Mouse (Mus musculus): ENCODE measurements around the gene Armc5.

Gene Armc5

DNA sequence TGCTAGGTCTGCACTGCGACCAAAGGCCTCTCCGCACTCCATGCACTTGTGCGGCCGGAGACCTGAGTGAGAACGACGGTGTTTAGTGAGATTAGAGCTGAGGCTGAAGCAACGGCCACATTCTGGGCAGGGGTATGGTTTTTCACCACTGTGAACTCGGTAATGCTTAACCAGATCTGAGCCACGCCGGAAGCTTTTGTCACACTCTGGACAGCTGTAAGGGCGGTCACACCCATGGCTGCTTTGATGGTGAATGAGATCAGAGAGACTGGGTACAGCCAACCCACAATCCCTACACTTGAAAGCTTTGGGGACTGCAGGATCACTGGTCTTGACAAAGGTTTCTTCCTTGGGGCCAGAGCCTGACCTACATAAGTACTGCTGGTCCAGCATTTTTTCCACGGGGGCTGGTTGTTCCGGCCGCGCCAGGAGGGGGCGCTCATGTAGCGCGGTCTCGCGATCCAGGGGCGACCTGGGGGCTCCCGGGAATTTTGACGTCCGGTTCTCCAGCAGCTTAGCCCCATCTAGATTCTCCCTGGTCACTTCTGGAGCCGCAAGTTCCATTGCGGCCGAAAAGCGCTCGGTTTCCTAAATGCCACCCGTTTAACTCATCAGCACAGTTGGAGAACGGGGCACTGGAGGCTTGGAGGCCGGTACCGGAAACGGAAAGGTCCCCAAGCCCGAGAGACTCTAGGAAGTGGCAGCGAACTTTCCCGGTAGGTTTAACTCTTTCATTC is at the start of gene Armc5:
Armc5 (plus strand) TSS at position 487 of the 737 bp plus-strand sequence.
- peak; percentile 84 for DNase-seq (ENCODE audit: low spot score)

- no peak for DNase-seq (ENCODE audit: low spot score)
Measured at GRCm38 (mm10) chr7:128201607-128202006, 35.5 kb upstream of the Armc5 start.

DNA sequence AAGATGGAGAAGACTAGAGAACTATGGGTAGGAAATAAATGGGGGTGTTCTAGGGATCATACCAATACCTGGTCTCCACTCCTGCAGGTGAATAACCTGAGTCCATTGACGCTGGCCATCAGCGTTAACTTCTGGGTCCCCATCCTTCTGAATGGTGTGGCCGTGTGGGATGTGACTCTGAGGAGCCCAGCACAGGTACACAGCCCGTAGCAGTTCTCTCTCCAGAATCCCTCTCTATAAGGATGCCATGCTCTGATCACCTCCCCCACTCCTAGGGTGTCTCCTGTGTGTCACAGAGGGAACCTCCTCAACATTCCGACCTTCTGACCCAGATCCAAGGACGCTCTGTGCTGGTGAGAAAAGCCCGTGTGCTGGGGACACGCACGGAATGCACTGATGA is 34.1 kb upstream of the Armc5 start:
- DNase-seq (ENCODE audit: low spot score), result no peak

GRCm38 (mm10) chr7:128204179-128204578 is 33.0 kb upstream of the Armc5 start:
- DNase-seq (ENCODE audit: low spot score), result no peak

DNA sequence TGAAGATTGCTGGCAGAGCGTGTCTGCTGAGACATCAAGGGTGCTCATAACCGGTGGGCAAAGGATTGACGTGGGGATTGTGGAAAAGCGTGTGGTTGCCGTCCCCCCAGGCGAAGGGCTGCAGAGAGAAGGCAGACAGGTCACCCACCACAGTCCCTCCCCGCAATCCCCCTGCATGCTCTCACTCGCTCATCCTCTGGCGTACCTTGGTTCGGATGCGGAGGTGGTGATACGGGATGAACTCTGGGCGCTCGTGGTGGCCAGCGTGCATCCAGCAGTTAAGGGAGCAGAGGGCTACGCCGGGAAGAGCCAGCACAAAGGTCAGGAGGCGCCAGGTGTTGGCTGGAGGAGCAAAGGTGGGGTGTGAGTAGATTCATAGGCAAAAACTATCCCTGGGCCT is 31.4 kb upstream of the Armc5 start:
- DNase-seq (ENCODE audit: low spot score), result no peak

- peak; percentile 16 for DNase-seq (ENCODE audit: low spot score)
Measured at GRCm38 (mm10) chr7:128206152-128206551, 31.0 kb upstream of the Armc5 start, which contains the start of gene Cox6a2. Cox6a2 (minus strand) TSS chr7:128206387.

- DNase-seq (ENCODE audit: low spot score), result peak; percentile 59
Measured at GRCm38 (mm10) chr7:128208187-128208586, 29.0 kb upstream of the Armc5 start.

DNA sequence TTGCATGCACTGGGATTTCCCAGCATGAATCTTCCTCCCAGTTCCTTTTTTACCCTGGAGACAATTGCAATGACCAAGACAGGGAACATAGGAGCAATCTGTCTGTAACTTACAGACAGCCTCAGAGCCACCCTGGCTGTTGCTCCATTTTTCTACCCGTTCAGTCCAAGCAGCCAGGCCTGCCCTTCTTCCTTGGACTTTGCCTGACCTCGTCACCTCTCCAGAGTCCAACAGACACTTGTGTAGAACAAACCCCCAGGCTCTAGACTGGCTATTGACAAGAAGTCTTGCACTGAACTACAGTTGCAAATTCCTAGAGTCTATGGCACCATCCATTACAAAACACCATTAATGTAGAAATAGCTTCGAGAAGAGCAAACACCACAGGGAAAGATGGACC is 27.3 kb upstream of the Armc5 start:
- DNase-seq (ENCODE audit: low spot score), result no peak

GRCm38 (mm10) chr7:128219952-128220351 is 17.2 kb upstream of the Armc5 start:
- DNase-seq (ENCODE audit: low spot score), result no peak

- no peak for DNase-seq (ENCODE audit: low spot score)
Measured at GRCm38 (mm10) chr7:128220936-128221335, 16.2 kb upstream of the Armc5 start.

DNA sequence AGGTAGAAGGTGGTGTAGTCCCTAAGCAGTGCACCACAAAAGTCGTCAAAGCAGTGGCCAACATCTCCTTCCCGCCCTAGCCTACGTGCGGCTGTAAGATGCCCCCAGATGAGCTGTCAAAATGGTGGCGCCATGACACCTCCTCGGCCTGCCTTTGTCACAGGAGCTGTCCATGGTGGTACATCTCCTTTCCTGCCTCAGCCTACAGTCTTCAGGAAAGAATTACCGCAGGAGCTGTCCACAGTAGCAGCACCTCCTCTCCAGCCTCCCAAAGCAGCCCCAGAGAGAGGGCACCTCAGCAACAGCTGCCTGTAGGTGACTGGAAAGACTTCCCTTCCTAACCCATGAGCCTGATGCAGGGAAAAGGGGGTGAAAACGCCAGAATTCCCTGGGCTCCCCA is 5.4 kb upstream of the Armc5 start:
- DNase-seq (ENCODE audit: low spot score), result no peak

DNA sequence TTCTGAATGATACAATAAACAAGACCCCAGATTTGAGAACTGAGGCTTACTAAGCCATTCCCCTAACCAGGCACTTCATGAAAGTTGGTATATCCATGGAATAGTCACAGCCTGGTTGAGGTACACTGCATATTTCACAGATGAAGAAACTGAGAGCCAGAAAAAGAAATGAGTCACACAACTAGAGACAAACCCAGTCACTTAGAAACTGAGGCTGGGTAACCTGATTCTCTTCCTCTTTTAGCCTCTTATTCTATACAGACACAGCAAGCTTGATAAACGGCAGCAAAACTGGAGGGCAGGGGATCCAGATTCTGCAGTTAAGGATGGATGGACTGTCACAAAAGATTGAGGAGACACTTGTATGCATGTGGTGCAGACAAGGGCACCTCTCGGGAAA is 2.3 kb upstream of the Armc5 start:
- DNase-seq (ENCODE audit: low spot score), result no peak

GRCm38 (mm10) chr7:128235481-128235880 is 1.7 kb upstream of the Armc5 start:
- no peak for DNase-seq (ENCODE audit: low spot score)

GRCm38 (mm10) chr7:128236426-128236825 is 716 bp upstream of the Armc5 start:
- no peak for DNase-seq (ENCODE audit: low spot score)

DNA sequence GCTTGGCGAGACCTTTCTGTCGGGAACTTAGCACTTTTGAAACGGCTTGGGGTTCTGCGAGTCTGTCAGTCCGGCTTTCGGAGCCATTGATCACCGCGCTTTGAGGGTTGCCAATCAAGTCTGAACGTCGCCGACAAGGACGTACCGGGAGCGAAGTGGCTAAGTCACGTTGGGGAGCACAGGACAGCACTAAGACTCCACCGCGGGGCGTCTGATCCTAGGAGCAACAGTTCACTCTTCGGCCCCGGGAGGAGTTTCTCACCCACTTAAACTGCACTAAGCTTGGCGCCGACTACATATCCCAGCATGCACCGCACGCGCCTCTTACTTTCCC is 418 bp downstream of the Armc5 start:
- DNase-seq (ENCODE audit: low spot score), result no peak

- peak; percentile 99 for DNase-seq (ENCODE audit: low spot score)
Measured at GRCm38 (mm10) chr7:128237927-128238778, 1.0 kb downstream of the Armc5 start, which contains the start of gene 9130023H24Rik. 9130023H24Rik (minus strand) TSS chr7:128238031.

DNA sequence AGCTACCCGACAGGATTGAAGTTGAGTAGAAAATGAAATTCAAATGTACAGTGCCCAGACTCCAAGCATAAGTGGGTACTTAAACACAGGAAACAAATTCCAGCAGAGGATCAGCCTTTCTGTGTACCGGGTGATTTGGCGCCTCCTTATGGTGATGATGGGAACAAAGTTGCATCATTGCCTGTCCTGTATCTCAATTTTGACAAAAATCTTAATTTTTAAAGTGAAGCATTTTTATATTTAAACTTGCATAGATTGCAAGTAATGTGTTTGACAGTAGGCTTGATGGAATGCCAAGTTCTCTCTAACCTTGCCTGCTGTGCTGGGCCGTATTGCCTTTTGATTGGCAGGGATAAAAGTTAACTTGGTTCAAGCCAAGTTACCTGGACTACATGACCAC is 1.8 kb downstream of the Armc5 start:
- DNase-seq (ENCODE audit: low spot score), result peak; percentile 68

- DNase-seq (ENCODE audit: low spot score), result no peak
Measured at GRCm38 (mm10) chr7:128240131-128240784, 3.1 kb downstream of the Armc5 start.

- DNase-seq (ENCODE audit: low spot score), result no peak
Measured at GRCm38 (mm10) chr7:128242331-128242730, 5.2 kb downstream of the Armc5 start.

DNA sequence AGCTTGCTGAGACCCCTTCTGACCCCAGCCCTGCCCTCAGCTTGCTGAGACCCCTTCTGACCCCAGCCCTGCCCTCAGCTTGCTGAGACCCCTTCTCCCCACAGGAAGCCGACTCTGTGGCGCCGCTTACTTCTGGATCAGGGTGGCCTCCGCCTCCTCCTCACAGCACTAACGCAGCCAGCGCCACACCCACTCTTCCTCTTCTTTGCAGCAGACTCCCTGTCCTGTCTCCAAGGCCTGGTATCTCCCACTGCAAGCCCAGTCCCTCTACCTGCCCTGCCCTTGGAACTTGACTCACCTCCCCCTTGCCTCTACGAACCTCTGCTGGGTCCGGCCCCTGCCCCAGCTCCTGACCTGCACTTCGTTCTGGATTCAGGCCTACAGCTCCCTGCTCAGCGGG is 6.8 kb downstream of the Armc5 start:
- peak; percentile 16 for DNase-seq (ENCODE audit: low spot score)

DNA sequence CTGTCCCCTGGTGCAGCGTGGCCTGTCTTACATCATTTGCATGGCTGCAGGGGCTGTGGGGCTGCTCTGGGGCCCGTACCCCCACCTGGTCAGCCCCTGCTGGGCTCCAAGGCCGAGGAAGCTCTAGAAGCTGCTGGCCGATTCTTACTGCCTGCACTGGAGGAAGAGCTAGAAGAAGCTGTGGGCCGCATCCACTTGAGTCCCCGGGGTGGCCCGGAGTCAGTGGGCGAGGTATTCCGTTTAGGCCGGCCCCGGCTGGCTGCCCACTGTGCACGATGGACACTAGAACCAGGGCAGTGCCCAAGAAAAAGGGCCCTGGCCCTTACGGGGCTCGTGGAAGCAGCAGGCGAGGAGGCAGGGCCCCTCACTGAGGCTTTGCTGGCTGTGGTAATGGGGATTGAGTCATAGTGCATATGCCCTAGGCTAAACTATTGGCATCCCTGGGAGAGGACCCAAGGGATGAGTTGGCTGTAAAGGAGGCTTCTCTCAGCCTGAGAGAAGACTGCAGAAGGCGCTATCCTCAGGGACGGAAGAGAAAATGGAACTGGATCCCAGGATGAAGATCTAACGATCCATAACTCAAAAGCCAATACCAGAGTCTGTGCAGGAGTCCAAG is 7.4 kb downstream of the Armc5 start:
- DNase-seq (ENCODE audit: low spot score), result no peak

- DNase-seq (ENCODE audit: low spot score), result no peak
Measured at GRCm38 (mm10) chr7:128245547-128245946, 8.4 kb downstream of the Armc5 start.

Data from lung, postnatal 25 days (tissue).